ENCODE assay signal across 9 mouse cellular contexts in genomic region chr7:70370552-70371262, GRCm38 (mm10). TPM values are rescaled to one million over a fixed set of nuclear protein-coding genes. Genes with fewer than 3 reads are reported as not detected.
DNase-seq lines count a peak whose midpoint lies in the region; ATAC-seq and TF ChIP-seq lines count a peak whose summit lies in the region.
"Had no signal": no experiment of that assay in that cellular context is flagged by ENCODE, and none has a peak within 500 bp of the region (broad histone marks: within the 10 kb centered on the region; RNA-seq: fewer than 3 reads in every experiment).

No protein-coding gene starts in this region.

- no peaks in the 10 kb centered on the region for H3K36me3 ChIP-seq in spleen, adult 2 months (ENCODE audit: control insufficient read depth, insufficient read depth, low read length)
- H3K36me3 ChIP-seq in hindbrain, embryonic 12.5 days: no peaks in the 10 kb centered on the region
- H3K36me3 ChIP-seq in liver, embryonic 14.5 days (replicated peaks; ENCODE audit: control insufficient read depth, insufficient read depth, low read depth): no peaks in the 10 kb centered on the region

- H3K9ac ChIP-seq in hindbrain, embryonic 12.5 days: peak overlapping the region; percentile 65; the same call in 1 of the 2 replicates
- no peak overlapping the region for H3K9ac ChIP-seq in liver, embryonic 14.5 days (replicated peaks)

- no peak for TF ChIP-seq EP300 in liver, embryonic 14.5 days (IDR thresholded peaks at IDR 0.05; ENCODE audit: low read depth)

- no peaks in the 10 kb centered on the region for H3K9me3 ChIP-seq in hindbrain, embryonic 12.5 days (replicated peaks)
- H3K9me3 ChIP-seq in liver, embryonic 14.5 days (ENCODE audit: control insufficient read depth, low read length): no peaks in the 10 kb centered on the region

- peak overlapping the region; percentile 58; the same call in 1 of the 2 replicates for H3K27ac ChIP-seq in spleen, adult 2 months (ENCODE audit: insufficient read depth, low read length)
- peak overlapping the region; percentile 30; the same call in 1 of the 2 replicates for H3K27ac ChIP-seq in hindbrain, embryonic 12.5 days
- no peak overlapping the region for H3K27ac ChIP-seq in liver, embryonic 14.5 days
- H3K27ac ChIP-seq: macrophage had no signal

- TF ChIP-seq CTCF in spleen, adult 2 months (IDR thresholded peaks at IDR 0.05; ENCODE audit: extremely low read depth, insufficient read depth, insufficient read length, insufficient replicate concordance): no peak
- no peak for TF ChIP-seq CTCF in liver, embryonic 14.5 days (IDR thresholded peaks at IDR 0.05; ENCODE audit: low read depth)

- H3K4me3 ChIP-seq in spleen, adult 2 months (ENCODE audit: extremely low read depth, insufficient read depth, insufficient read length): no peak overlapping the region
- peak overlapping the region; percentile 38 for H3K4me3 ChIP-seq in hindbrain, embryonic 12.5 days
- H3K4me3 ChIP-seq in liver, embryonic 14.5 days (ENCODE audit: insufficient read depth in 1 of 2, low read depth in 2 of 2, low read length in 2 of 2): no peak overlapping the region

- no peak for DNase-seq in spleen, adult 2 months (ENCODE audit: low read depth in 1 of 2, low spot score in 2 of 2)
- no peak for DNase-seq in spleen, postnatal 10 days (ENCODE audit: low spot score in 2 of 2)
- no peak for DNase-seq in liver, embryonic 14.5 days (ENCODE audit: low read depth in 3 of 3, low spot score in 3 of 3)
- no peak for DNase-seq in frontal cortex, postnatal 25 days (ENCODE audit: low spot score in 2 of 2)
- no peak for DNase-seq in retina, postnatal 1 day
- no peak for DNase-seq in urinary bladder, adult 2 months (ENCODE audit: low spot score)
- no peak for DNase-seq in cerebellum, adult 11-12 months

- H3K27me3 ChIP-seq in spleen, adult 2 months (ENCODE audit: control insufficient read depth, insufficient read depth, low read length): peaks cover 4% of the 10 kb centered on the region
- peaks cover 40% of the 10 kb centered on the region for H3K27me3 ChIP-seq in hindbrain, embryonic 12.5 days
- peaks cover 50% of the 10 kb centered on the region for H3K27me3 ChIP-seq in liver, embryonic 14.5 days (ENCODE audit: control insufficient read depth, insufficient read depth, low read length)

- no peak for TF ChIP-seq POLR2A in spleen, adult 2 months (IDR thresholded peaks at IDR 0.05; ENCODE audit: low read depth, low read length)

- H3K4me2 ChIP-seq in hindbrain, embryonic 12.5 days (replicated peaks): peak overlapping the region; percentile 79
- H3K4me2 ChIP-seq in liver, embryonic 14.5 days (ENCODE audit: low read depth): peak overlapping the region; percentile 52; the same call in 1 of the 2 replicates

- 6% methylated on average over 18 of the region's 18 CpGs for WGBS in spleen, adult 2 months
- 3% methylated on average over 18 of the region's 18 CpGs for WGBS in hindbrain, embryonic 12.5 days
- WGBS in liver, embryonic 14.5 days (ENCODE audit: insufficient replicate concordance): 1% methylated on average over 18 of the region's 18 CpGs

- no peaks in the 10 kb centered on the region for H3K4me1 ChIP-seq in spleen, adult 2 months (ENCODE audit: control insufficient read depth, insufficient read depth, insufficient read length)
- H3K4me1 ChIP-seq in hindbrain, embryonic 12.5 days: peaks cover 32% of the 10 kb centered on the region
- no peaks in the 10 kb centered on the region for H3K4me1 ChIP-seq in liver, embryonic 14.5 days (replicated peaks; ENCODE audit: control insufficient read depth in 2 of 2, insufficient read depth in 2 of 2, low read length in 1 of 2)

- no peak for ATAC-seq in hindbrain, embryonic 12.5 days (ENCODE audit: low FRiP score)
- ATAC-seq in liver, embryonic 14.5 days (ENCODE audit: insufficient read depth): no peak

RNA-seq across cellular contexts. Expression of gene Nr2f2, which starts 4.2 kb away (rescaled TPM):
- polyA plus RNA-seq in spleen, adult 2 months (2012; rRNA removed): 84.6 and 134 TPM in 2 replicates
- 133 and 146 TPM in 2 replicates for polyA plus RNA-seq in hindbrain, embryonic 12.5 days (2016; fragmentation: Nextera tagmentation; extraction: Ambion mirVana)
- 10.1 and 12.0 TPM in 2 replicates for polyA plus RNA-seq in liver, embryonic 14.5 days (2012; rRNA removed)
- polyA plus RNA-seq in liver, embryonic 14.5 days (2014; fragmentation: Nextera tagmentation; extraction: Ambion mirVana): 6.3 and 8.5 TPM in 2 replicates
- 118 and 128 TPM in 2 replicates for polyA plus RNA-seq in urinary bladder, adult 2 months (2012; rRNA removed)
- polyA plus RNA-seq: macrophage had no signal
